Mouse (Mus musculus): ENCODE measurements around the gene Parp1. TPM values are rescaled to one million over a fixed set of nuclear protein-coding genes. Genes with fewer than 3 reads are reported as not detected.
"Not testable (repeated sequence)": the region's sequence is repeated elsewhere in the genome, so short reads cannot be mapped to it uniquely, and the experiment has no call there.

Gene Parp1
- polyA plus RNA-seq, 1 experiment from 2014 or later = 137 TPM

DNA sequence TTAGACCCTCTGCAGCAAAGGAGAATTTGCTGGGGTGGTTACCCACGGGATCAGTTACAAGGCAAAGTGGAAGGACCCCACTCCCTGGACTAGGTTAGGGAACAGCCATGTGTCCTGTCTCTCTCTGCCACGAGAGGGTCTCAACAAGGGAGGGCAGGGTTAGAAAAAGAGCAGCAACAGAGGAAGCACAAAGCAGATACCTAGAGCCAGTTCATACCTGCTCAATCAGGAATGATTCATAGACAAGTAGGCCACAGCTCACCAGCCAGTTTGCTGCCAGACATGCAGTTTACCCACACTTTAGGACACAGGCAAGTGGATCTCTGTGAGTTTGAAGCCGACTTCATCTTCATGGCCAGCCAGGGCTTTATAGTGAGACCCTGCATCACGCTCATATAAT, 963 bp upstream of the Parp1 start:
- no peak overlapping the region for H3K9ac ChIP-seq
- H3K4me3 ChIP-seq = no peak overlapping the region
- ATAC-seq (ENCODE audit: insufficient number of reproducible peaks, insufficient read depth, low FRiP score, low TSS enrichment, low read depth) = no peak
- H3K27me3 ChIP-seq = no peaks in the 10 kb centered on the region
- no peak overlapping the region for H3K4me2 ChIP-seq
- H3K27ac ChIP-seq = no peak overlapping the region; the same call in 1 of the 2 replicates
- H3K36me3 ChIP-seq = peaks cover 8% of the 10 kb centered on the region
- peaks cover 23% of the 10 kb centered on the region for H3K4me1 ChIP-seq
- H3K9me3 ChIP-seq = no peaks in the 10 kb centered on the region
- 72% methylated on average over 4 of the region's 4 CpGs for WGBS

DNA sequence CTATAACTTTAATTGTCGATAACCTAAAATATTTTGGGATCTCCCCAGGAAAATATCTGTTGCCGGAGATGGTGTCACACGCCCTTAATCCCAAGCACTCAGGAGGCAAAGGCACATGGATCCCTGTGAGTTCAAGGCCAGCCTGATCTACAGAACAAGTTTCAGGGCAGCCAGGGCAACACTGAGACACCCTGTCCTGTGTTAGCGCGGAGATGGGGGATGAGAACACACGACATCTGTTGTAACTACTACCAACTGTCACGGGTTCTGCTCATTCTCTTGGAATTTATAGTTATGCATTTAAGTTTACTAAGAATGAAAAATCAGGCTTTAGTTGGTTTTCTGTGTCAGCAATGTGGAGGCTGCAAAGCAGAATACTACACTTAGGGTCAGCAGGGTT, 476 bp upstream of the Parp1 start:
- Histone ChIP-seq H3K27ac (peak overlapping the region; percentile 91), H3K9ac (peak overlapping the region; percentile 98; the same call in 1 of the 2 replicates), H3K4me1 (peaks cover 23% of the 10 kb centered on the region), H3K4me2 (peak overlapping the region; percentile 89), H3K4me3 (peak overlapping the region; percentile 84), H3K9me3 (no peaks in the 10 kb centered on the region), H3K36me3 (peaks cover 13% of the 10 kb centered on the region), H3K27me3 (no peaks in the 10 kb centered on the region)
- ATAC-seq (ENCODE audit: insufficient number of reproducible peaks, insufficient read depth, low FRiP score, low TSS enrichment, low read depth) = no peak
- 30% methylated on average over 7 of the region's 7 CpGs for WGBS

DNA sequence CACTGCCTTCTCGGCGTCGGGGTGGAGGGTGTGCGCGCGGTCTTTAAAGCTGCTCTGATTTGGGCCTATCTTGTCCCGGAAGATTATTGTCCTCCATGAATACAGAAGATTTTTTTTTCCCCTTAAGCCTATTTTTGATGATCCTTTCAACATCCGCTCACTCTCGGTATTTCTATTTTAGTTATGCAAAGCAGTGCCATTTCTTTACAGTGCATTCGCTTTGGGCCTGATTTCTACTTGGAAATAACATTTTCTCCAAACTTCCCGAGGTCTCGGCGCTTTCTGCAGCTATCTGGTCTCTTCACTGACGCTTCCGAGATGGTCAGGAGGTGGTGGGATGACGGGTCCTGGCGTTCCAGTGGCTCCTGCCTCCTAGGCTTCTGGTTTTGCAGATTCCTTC, 729 bp downstream of the Parp1 start:
- peak overlapping the region; percentile 89 for H3K4me2 ChIP-seq
- peak overlapping the region; percentile 98 for H3K9ac ChIP-seq
- H3K36me3 ChIP-seq = peaks cover 25% of the 10 kb centered on the region
- no peak for ATAC-seq (ENCODE audit: insufficient number of reproducible peaks, insufficient read depth, low FRiP score, low TSS enrichment, low read depth)
- peak overlapping the region; percentile 91 for H3K27ac ChIP-seq
- WGBS = under 1% methylated on average over 17 of the region's 17 CpGs
- H3K4me1 ChIP-seq = peaks cover 23% of the 10 kb centered on the region
- H3K27me3 ChIP-seq = no peaks in the 10 kb centered on the region
- H3K4me3 ChIP-seq = peak overlapping the region; percentile 84
- H3K9me3 ChIP-seq = no peaks in the 10 kb centered on the region

DNA sequence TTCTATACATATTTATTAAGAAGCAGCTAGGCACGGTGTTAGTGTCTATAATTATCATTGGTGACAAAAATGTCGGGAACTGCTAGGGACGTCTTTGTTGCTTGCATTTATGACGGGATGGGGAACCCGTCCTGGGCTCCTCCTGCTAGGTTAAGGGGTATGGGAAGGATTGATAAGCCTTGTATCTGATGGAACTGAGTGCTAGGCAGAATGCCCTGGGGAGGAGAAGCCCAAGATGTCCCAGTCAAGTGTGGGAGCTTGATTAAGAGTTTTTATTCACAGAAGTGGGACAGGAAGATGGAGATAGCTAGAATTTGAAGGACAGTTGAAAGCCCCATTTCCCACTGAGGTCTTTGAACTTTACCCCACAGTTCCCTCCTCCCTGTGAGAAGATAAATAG, 1.5 kb downstream of the Parp1 start:
- Histone ChIP-seq H3K4me1 (peaks cover 23% of the 10 kb centered on the region), H3K36me3 (peaks cover 29% of the 10 kb centered on the region), H3K27me3 (no peaks in the 10 kb centered on the region), H3K4me3 (peak overlapping the region; percentile 84), H3K9ac (peak overlapping the region; percentile 98), H3K27ac (no peak overlapping the region), H3K4me2 (peak overlapping the region; percentile 89), H3K9me3 (no peaks in the 10 kb centered on the region)
- WGBS = 26% methylated on average over 5 of the region's 5 CpGs
- no peak for ATAC-seq (ENCODE audit: insufficient number of reproducible peaks, insufficient read depth, low FRiP score, low TSS enrichment, low read depth)

DNA sequence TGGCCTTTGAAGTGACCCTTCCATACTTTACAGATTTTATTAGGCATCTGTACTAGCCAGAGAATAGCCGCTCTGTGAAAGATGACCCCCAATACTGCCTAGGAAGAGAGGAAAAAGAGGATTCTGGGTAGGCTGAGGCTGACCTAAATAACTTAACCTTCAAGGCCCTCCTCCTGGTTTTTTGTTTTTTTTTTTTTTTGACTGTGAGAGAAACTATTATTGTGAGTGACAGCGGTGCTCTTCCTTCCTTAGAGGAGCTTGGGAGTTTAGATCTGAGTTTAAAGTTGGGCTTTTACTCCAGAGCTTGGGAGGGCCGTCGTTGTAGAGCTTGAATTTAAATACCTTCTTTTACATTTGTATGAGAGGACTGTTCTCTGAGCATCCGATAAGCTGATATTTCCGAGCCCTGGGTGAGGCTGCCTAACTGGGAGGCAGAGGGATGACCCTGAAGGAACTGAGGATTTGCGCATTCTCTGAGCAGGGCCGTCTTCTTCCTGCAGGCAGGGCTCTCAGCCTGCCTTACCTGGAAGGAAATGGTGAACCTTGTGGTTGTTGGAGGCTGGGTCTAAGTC, 2.4 kb downstream of the Parp1 start:
- Histone ChIP-seq H3K9me3 (no peaks in the 10 kb centered on the region), H3K9ac (no peak overlapping the region), H3K4me2 (peak overlapping the region; percentile 89), H3K27ac (no peak overlapping the region), H3K27me3 (no peaks in the 10 kb centered on the region), H3K36me3 (peaks cover 36% of the 10 kb centered on the region), H3K4me1 (peaks cover 23% of the 10 kb centered on the region), H3K4me3 (0 out of 2 replicates have a peak overlapping the region, but pooled peaks have one; percentile 84)
- ATAC-seq (ENCODE audit: insufficient number of reproducible peaks, insufficient read depth, low FRiP score, low TSS enrichment, low read depth) = no peak
- 71% methylated on average over 8 of the region's 8 CpGs for WGBS

DNA sequence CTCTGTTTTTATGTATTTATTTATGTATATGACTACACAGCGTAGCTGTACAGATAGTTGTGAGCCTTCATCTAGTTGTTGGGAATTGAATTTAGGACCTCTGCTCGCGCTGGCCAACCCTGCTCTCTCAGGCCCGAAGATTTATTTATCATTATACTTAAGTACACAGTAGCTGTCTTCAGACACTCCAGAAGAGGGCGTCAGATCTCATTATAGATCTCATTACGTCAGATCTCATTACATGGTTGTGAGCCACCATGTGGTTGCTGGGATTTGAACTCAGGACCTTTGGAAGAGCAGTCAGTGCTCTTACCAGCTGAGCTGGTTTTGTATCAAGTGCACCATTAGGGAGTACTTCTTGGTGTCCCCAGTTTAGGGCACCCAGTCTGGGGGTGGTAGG, 3.0 kb downstream of the Parp1 start:
- not testable (repeated sequence) for ATAC-seq (ENCODE audit: insufficient number of reproducible peaks, insufficient read depth, low FRiP score, low TSS enrichment, low read depth); H3K4me3 ChIP-seq; H3K4me2 ChIP-seq; H3K27ac ChIP-seq; H3K9ac ChIP-seq; H3K9me3 ChIP-seq; H3K27me3 ChIP-seq
- H3K4me1 ChIP-seq = peaks cover 23% of the 10 kb centered on the region
- H3K36me3 ChIP-seq = peaks cover 42% of the 10 kb centered on the region
- 83% methylated on average over 6 of the region's 6 CpGs for WGBS

DNA sequence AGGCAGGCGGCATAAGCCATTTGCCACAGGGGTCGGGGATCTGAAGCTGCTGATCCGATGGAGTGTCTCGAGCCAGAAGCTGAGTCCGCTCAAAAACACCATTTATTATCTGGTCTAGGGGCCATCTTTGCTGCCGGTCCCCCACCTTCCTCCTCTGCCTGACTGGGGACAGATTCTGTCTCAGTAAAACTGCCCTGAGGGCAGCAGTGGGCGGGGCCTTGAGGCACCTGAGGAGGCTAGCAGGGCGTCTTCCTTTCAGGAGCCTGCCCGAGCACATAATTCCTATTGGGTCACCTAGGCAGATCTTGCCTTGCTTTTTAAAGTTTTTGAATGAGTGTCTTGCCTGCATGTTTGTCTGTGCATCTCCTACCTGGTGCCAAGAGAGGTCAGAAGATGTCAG, 3.4 kb downstream of the Parp1 start:
- ATAC-seq (ENCODE audit: insufficient number of reproducible peaks, insufficient read depth, low FRiP score, low TSS enrichment, low read depth) = no peak
- Histone ChIP-seq H3K9me3 (no peaks in the 10 kb centered on the region), H3K4me2 (no peak overlapping the region), H3K36me3 (peaks cover 46% of the 10 kb centered on the region), H3K4me3 (no peak overlapping the region), H3K27me3 (no peaks in the 10 kb centered on the region), H3K27ac (no peak overlapping the region), H3K9ac (no peak overlapping the region), H3K4me1 (peaks cover 23% of the 10 kb centered on the region)
- 89% methylated on average over 9 of the region's 9 CpGs for WGBS

DNA sequence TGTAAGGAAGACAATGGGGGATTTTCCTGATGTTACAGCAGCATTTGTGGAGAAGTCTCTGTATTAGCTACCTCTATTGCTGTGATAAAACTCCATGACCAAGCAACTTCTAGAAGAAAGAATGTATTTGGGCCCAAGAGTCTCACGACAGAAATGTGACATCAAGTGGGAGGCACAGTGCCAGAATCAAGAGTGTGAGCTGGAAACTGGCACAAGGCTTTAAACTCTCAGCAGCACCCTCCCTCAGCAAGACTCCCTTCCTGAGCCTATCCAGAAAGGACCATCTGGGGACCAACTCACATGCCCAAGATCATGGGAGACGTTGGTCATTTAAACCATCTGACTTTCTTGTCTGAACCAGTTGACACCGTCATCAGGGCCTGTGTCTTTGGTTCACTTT, 7.8 kb downstream of the Parp1 start:
- Histone ChIP-seq H3K4me2 (no peak overlapping the region), H3K9ac (no peak overlapping the region), H3K4me3 (no peak overlapping the region), H3K36me3 (peaks cover 88% of the 10 kb centered on the region), H3K27me3 (no peaks in the 10 kb centered on the region), H3K4me1 (0 out of 2 replicates have a peak, but pooled peaks cover 3% of the 10 kb centered on the region), H3K27ac (no peak overlapping the region), H3K9me3 (no peaks in the 10 kb centered on the region)
- WGBS = 93% methylated on average over 3 of the region's 3 CpGs
- ATAC-seq (ENCODE audit: insufficient number of reproducible peaks, insufficient read depth, low FRiP score, low TSS enrichment, low read depth) = no peak

DNA sequence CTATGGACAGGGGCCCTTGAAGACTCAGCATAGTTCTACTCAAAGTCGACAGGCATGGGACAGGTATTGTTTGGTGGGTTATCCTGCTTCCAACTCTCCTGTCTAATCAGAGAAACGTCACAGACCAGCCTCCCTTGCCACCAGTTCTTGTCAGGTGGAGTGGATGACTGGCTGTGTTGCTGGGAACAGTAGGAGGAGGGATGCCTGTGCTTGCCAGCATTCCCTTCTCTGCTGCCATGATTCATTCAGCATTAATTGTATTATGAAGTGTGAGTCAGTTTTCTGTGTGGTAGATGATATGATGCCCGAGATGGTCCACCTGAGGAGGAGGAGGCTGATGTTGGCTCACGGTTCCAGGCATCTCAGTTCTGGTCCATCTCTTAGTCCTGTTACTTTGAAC, 9.1 kb downstream of the Parp1 start:
- 74% methylated on average over 4 of the region's 4 CpGs for WGBS
- Histone ChIP-seq H3K4me2 (no peak overlapping the region), H3K36me3 (peaks cover 94% of the 10 kb centered on the region), H3K9me3 (no peaks in the 10 kb centered on the region), H3K27ac (no peak overlapping the region), H3K9ac (no peak overlapping the region), H3K4me1 (no peaks in the 10 kb centered on the region), H3K27me3 (no peaks in the 10 kb centered on the region), H3K4me3 (no peak overlapping the region)
- no peak for ATAC-seq (ENCODE audit: insufficient number of reproducible peaks, insufficient read depth, low FRiP score, low TSS enrichment, low read depth)

DNA sequence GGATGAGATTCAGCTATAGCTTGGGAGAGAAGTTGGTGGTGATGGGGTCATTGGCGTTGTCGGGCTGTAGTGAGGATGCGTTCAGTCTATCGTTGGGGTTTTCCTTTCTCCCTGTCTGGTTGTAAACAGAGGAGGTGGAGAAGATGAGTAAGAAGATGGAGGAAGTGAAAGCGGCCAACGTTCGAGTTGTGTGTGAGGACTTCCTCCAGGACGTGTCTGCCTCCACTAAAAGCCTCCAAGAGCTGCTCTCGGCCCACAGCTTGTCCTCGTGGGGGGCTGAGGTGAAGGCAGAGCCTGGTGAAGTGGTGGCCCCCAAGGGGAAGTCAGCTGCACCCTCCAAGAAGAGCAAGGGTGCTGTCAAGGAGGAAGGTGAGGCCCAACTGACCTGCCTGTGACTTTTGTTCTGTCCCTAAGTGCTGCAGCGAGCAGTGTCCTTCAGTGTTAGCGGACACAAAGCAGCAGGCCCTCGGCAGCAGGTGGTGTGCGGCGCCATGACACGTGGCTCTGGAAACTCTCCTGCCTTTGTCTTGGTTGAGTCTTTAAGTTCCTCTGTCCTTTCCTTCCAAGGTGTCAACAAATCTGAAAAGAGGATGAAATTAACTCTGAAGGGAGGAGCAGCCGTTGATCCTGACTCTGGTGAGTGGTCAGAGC, 19.2 kb downstream of the Parp1 start:
- H3K4me1 ChIP-seq = no peaks in the 10 kb centered on the region
- H3K36me3 ChIP-seq = peaks cover 98% of the 10 kb centered on the region
- H3K4me2 ChIP-seq = no peak overlapping the region
- no peak overlapping the region for H3K27ac ChIP-seq
- no peaks in the 10 kb centered on the region for H3K27me3 ChIP-seq
- 94% methylated on average over 17 of the region's 17 CpGs for WGBS
- ATAC-seq (ENCODE audit: insufficient number of reproducible peaks, insufficient read depth, low FRiP score, low TSS enrichment, low read depth) = no peak
- H3K9me3 ChIP-seq = no peaks in the 10 kb centered on the region
- no peak overlapping the region for H3K9ac ChIP-seq
- H3K4me3 ChIP-seq = no peak overlapping the region

DNA sequence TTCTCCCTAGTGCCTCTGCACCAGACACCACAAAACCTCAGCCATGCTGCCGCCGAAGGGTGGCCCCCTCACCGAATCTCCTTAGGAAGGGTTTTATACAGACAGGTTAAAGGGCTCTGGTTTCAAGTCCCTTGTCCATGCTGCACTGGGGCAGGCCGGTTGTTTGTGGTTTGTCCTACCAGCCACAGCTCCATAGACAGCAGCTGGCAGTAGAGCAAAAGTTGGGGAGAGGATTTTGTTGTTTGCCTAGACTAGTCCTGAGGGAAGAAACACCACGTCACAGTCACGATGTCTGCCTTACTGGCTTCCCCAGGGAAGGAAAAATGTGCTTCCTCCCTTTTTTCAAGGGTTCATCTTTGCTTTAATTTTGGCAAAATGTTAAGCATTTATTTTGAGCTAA, 31.9 kb downstream of the Parp1 start:
- H3K27ac ChIP-seq = no peak overlapping the region
- no peak for ATAC-seq (ENCODE audit: insufficient number of reproducible peaks, insufficient read depth, low FRiP score, low TSS enrichment, low read depth)
- H3K9ac ChIP-seq = no peak overlapping the region
- H3K4me2 ChIP-seq = no peak overlapping the region
- no peaks in the 10 kb centered on the region for H3K9me3 ChIP-seq
- H3K36me3 ChIP-seq = peaks cover 92% of the 10 kb centered on the region
- 84% methylated on average over 6 of the region's 6 CpGs for WGBS
- no peaks in the 10 kb centered on the region for H3K27me3 ChIP-seq
- H3K4me1 ChIP-seq = no peaks in the 10 kb centered on the region
- no peak overlapping the region for H3K4me3 ChIP-seq

DNA sequence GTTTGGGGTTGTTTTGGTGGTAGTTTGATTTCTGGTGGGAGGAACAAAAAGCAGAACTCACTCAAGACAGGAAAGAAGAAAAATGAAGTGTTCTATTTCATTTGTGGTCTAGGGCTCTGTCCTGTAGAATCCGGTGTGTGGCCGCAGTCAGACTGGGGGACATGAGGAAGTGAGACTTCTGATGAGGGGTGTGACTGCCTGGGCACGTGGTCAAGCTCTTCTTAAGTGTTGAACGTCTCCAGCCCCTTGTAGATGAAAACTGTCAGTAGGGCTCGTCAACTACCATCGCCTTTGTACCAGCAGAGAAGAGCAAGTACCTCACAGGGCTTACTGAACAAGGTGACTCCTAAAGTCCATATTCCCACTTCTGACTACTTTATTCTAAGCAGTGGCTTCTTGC, 33.1 kb downstream of the Parp1 start:
- H3K4me2 ChIP-seq = no peak overlapping the region
- peaks cover 80% of the 10 kb centered on the region for H3K36me3 ChIP-seq
- no peak overlapping the region for H3K4me3 ChIP-seq
- H3K27ac ChIP-seq = no peak overlapping the region
- no peak overlapping the region for H3K9ac ChIP-seq
- ATAC-seq (ENCODE audit: insufficient number of reproducible peaks, insufficient read depth, low FRiP score, low TSS enrichment, low read depth) = no peak
- H3K4me1 ChIP-seq = no peaks in the 10 kb centered on the region
- no peaks in the 10 kb centered on the region for H3K9me3 ChIP-seq
- no peaks in the 10 kb centered on the region for H3K27me3 ChIP-seq
- 87% methylated on average over 6 of the region's 6 CpGs for WGBS

All from embryonic facial prominence, embryonic 13.5 days (tissue).